Mouse (Mus musculus): ENCODE measurements around the gene Dtx4. TPM values are rescaled to one million over a fixed set of nuclear protein-coding genes. Genes with fewer than 3 reads are reported as not detected.

Dtx4 gene
- polyA plus RNA-seq, 1 experiment from 2014 or later: 8.0 TPM

- Histone ChIP-seq H3K27me3 (no peaks in the 10 kb centered on the region), H3K4me1 (peaks cover 28% of the 10 kb centered on the region), H3K36me3 (peaks cover 4% of the 10 kb centered on the region; the same call in 1 of the 2 replicates), H3K4me3 (no peak overlapping the region), H3K9me3 (no peaks in the 10 kb centered on the region), H3K4me2 (no peak overlapping the region), H3K27ac (no peak overlapping the region), H3K9ac (no peak overlapping the region)
- 34% methylated on average over 5 of the region's 5 CpGs for WGBS
- no peak for ATAC-seq (ENCODE audit: insufficient number of reproducible peaks, low FRiP score, low TSS enrichment, low read depth)
Measured at GRCm38 (mm10) chr19:12476721-12477270, 24.5 kb downstream of the Dtx4 start.

- peak overlapping the region; percentile 79 for H3K27ac ChIP-seq
- H3K9me3 ChIP-seq: no peaks in the 10 kb centered on the region
- H3K4me3 ChIP-seq: no peak overlapping the region
- H3K4me2 ChIP-seq: no peak overlapping the region
- H3K36me3 ChIP-seq: peaks cover 1% of the 10 kb centered on the region; the same call in 1 of the 2 replicates
- H3K27me3 ChIP-seq: no peaks in the 10 kb centered on the region
- peaks cover 28% of the 10 kb centered on the region for H3K4me1 ChIP-seq
- no peak overlapping the region for H3K9ac ChIP-seq
- peak; percentile 86 for ATAC-seq (ENCODE audit: insufficient number of reproducible peaks, low FRiP score, low TSS enrichment, low read depth)
- WGBS: 45% methylated on average over 15 of the region's 15 CpGs
Measured at GRCm38 (mm10) chr19:12475380-12476250, 25.6 kb downstream of the Dtx4 start.

- Histone ChIP-seq H3K4me3 (no peak overlapping the region), H3K27me3 (no peaks in the 10 kb centered on the region), H3K9ac (no peak overlapping the region), H3K4me1 (peaks cover 28% of the 10 kb centered on the region), H3K27ac (0 out of 2 replicates have a peak overlapping the region, but pooled peaks have one; percentile 33), H3K36me3 (no peaks in the 10 kb centered on the region; the same call in 1 of the 2 replicates), H3K9me3 (no peaks in the 10 kb centered on the region), H3K4me2 (no peak overlapping the region)
- no peak for ATAC-seq (ENCODE audit: insufficient number of reproducible peaks, low FRiP score, low TSS enrichment, low read depth)
- 88% methylated on average over 4 of the region's 4 CpGs for WGBS
Measured at GRCm38 (mm10) chr19:12473951-12474350, 27.3 kb downstream of the Dtx4 start.

GRCm38 (mm10) chr19:12473201-12473641 lies 28.0 kb downstream of the Dtx4 start:
- no peak overlapping the region for H3K9ac ChIP-seq
- no peak overlapping the region for H3K4me2 ChIP-seq
- peaks cover 3% of the 10 kb centered on the region; the same call in 1 of the 2 replicates for H3K36me3 ChIP-seq
- no peaks in the 10 kb centered on the region for H3K27me3 ChIP-seq
- ATAC-seq (ENCODE audit: insufficient number of reproducible peaks, low FRiP score, low TSS enrichment, low read depth): no peak
- H3K27ac ChIP-seq: peak overlapping the region; percentile 6
- WGBS: 41% methylated on average over 4 of the region's 4 CpGs
- peaks cover 28% of the 10 kb centered on the region for H3K4me1 ChIP-seq
- no peak overlapping the region for H3K4me3 ChIP-seq
- no peaks in the 10 kb centered on the region for H3K9me3 ChIP-seq

GRCm38 (mm10) chr19:12472381-12472976 lies 28.8 kb downstream of the Dtx4 start:
- H3K36me3 ChIP-seq: peaks cover 3% of the 10 kb centered on the region; the same call in 1 of the 2 replicates
- no peaks in the 10 kb centered on the region for H3K27me3 ChIP-seq
- peaks cover 28% of the 10 kb centered on the region for H3K4me1 ChIP-seq
- no peak overlapping the region for H3K9ac ChIP-seq
- ATAC-seq (ENCODE audit: insufficient number of reproducible peaks, low FRiP score, low TSS enrichment, low read depth): no peak
- H3K27ac ChIP-seq: no peak overlapping the region
- H3K4me3 ChIP-seq: no peak overlapping the region
- no peaks in the 10 kb centered on the region for H3K9me3 ChIP-seq
- WGBS: 73% methylated on average over 5 of the region's 5 CpGs
- no peak overlapping the region for H3K4me2 ChIP-seq

GRCm38 (mm10) chr19:12471866-12472265 lies 29.4 kb downstream of the Dtx4 start:
- ATAC-seq (ENCODE audit: insufficient number of reproducible peaks, low FRiP score, low TSS enrichment, low read depth): no peak
- H3K4me3 ChIP-seq: no peak overlapping the region
- H3K4me1 ChIP-seq: peaks cover 27% of the 10 kb centered on the region
- H3K9ac ChIP-seq: no peak overlapping the region
- H3K9me3 ChIP-seq: no peaks in the 10 kb centered on the region
- peaks cover 3% of the 10 kb centered on the region; the same call in 1 of the 2 replicates for H3K36me3 ChIP-seq
- no peaks in the 10 kb centered on the region for H3K27me3 ChIP-seq
- no peak overlapping the region for H3K27ac ChIP-seq
- no peak overlapping the region for H3K4me2 ChIP-seq
- WGBS: 54% methylated on average over 3 of the region's 3 CpGs

GRCm38 (mm10) chr19:12467436-12467835 lies 33.8 kb downstream of the Dtx4 start:
- Histone ChIP-seq H3K27me3 (no peaks in the 10 kb centered on the region), H3K36me3 (peaks cover 3% of the 10 kb centered on the region; the same call in 1 of the 2 replicates), H3K4me3 (no peak overlapping the region), H3K4me1 (peaks cover 4% of the 10 kb centered on the region; the same call in 1 of the 2 replicates), H3K27ac (no peak overlapping the region), H3K4me2 (no peak overlapping the region), H3K9me3 (no peaks in the 10 kb centered on the region), H3K9ac (no peak overlapping the region)
- 86% methylated on average over 5 of the region's 5 CpGs for WGBS
- no peak for ATAC-seq (ENCODE audit: insufficient number of reproducible peaks, low FRiP score, low TSS enrichment, low read depth)

GRCm38 (mm10) chr19:12466204-12466603 lies 35.0 kb downstream of the Dtx4 start:
- Histone ChIP-seq H3K27me3 (no peaks in the 10 kb centered on the region), H3K4me2 (no peak overlapping the region), H3K9ac (no peak overlapping the region), H3K36me3 (peaks cover 3% of the 10 kb centered on the region; the same call in 1 of the 2 replicates), H3K4me3 (no peak overlapping the region), H3K27ac (no peak overlapping the region), H3K4me1 (peaks cover 3% of the 10 kb centered on the region; the same call in 1 of the 2 replicates), H3K9me3 (no peaks in the 10 kb centered on the region)
- ATAC-seq (ENCODE audit: insufficient number of reproducible peaks, low FRiP score, low TSS enrichment, low read depth): no peak
- 28% methylated on average over 7 of the region's 7 CpGs for WGBS

- Histone ChIP-seq H3K27me3 (no peaks in the 10 kb centered on the region), H3K9ac (no peak overlapping the region), H3K27ac (no peak overlapping the region), H3K4me3 (no peak overlapping the region), H3K4me1 (peaks cover 3% of the 10 kb centered on the region; the same call in 1 of the 2 replicates), H3K4me2 (no peak overlapping the region), H3K36me3 (peaks cover 3% of the 10 kb centered on the region; the same call in 1 of the 2 replicates), H3K9me3 (no peaks in the 10 kb centered on the region)
- no peak for ATAC-seq (ENCODE audit: insufficient number of reproducible peaks, low FRiP score, low TSS enrichment, low read depth)
- 88% methylated on average over 10 of the region's 10 CpGs for WGBS
Measured at GRCm38 (mm10) chr19:12465530-12466144, 35.6 kb downstream of the Dtx4 start.

GRCm38 (mm10) chr19:12464674-12465073 lies 36.6 kb downstream of the Dtx4 start:
- Histone ChIP-seq H3K4me2 (no peak overlapping the region), H3K9me3 (no peaks in the 10 kb centered on the region), H3K27me3 (no peaks in the 10 kb centered on the region), H3K4me3 (no peak overlapping the region), H3K9ac (no peak overlapping the region), H3K4me1 (peaks cover 3% of the 10 kb centered on the region; the same call in 1 of the 2 replicates), H3K36me3 (peaks cover 3% of the 10 kb centered on the region; the same call in 1 of the 2 replicates), H3K27ac (no peak overlapping the region)
- 75% methylated on average over 4 of the region's 4 CpGs for WGBS
- ATAC-seq (ENCODE audit: insufficient number of reproducible peaks, low FRiP score, low TSS enrichment, low read depth): no peak

- WGBS: 69% methylated on average over 5 of the region's 5 CpGs
- Histone ChIP-seq H3K9ac (no peak overlapping the region), H3K27me3 (no peaks in the 10 kb centered on the region), H3K36me3 (peaks cover 3% of the 10 kb centered on the region; the same call in 1 of the 2 replicates), H3K9me3 (no peaks in the 10 kb centered on the region), H3K27ac (no peak overlapping the region), H3K4me2 (no peak overlapping the region), H3K4me3 (no peak overlapping the region), H3K4me1 (peaks cover 3% of the 10 kb centered on the region; the same call in 1 of the 2 replicates)
- no peak for ATAC-seq (ENCODE audit: insufficient number of reproducible peaks, low FRiP score, low TSS enrichment, low read depth)
Measured at GRCm38 (mm10) chr19:12464127-12464526, 37.1 kb downstream of the Dtx4 start.
